Mouse (Mus musculus) heart, adult 2 months (tissue): ENCODE measurements around the gene Bcas3.

Experiments used
- CTCF ChIP-seq: fragments of 200-600 bp; IDR thresholded peaks from 2 replicates; pipeline ENCODE4 v1.8.1; 2022; ENCODE audit warnings: antibody characterized with exemption, mild to moderate bottlenecking, moderate library complexity
- POLR2A ChIP-seq: fragments of 200-500 bp; IDR thresholded peaks from 2 replicates; pipeline ENCODE4 v1.6.1; 2011; ENCODE audit warnings: mild to moderate bottlenecking, low read depth, low read length, control low read depth; ENCODE audit not compliant: insufficient read depth

DNA sequence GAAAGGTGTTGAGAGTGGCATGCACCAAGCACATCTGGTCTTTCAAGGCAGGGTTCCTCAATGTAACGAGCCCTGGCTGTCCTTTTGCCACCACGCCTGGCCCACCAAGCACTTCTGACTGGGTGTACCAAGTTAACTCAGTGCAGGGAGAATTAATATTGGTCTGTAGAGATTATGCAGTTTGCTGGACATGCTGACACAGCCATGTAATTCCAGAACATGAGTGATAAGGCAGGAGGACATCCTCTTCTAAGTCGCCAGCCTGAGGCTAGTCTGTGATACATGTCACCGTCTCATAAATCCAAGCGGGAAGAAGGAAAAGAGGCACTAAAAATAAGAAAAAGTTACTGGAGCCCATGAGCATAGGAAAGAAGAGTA is 101.3 kb downstream of the Bcas3 start:
- TF ChIP-seq CTCF (no peak), POLR2A (no peak)
